Mouse (Mus musculus) heart, postnatal 0 days (tissue): Measurements from ENCODE around the gene Tacc3. TPM values are rescaled to one million over a fixed set of nuclear protein-coding genes. Genes with fewer than 3 reads are reported as not detected.

ENCODE experiments used
- ATAC-seq: fragments of 200-750 bp; cut with Nextera tagmentation; 2 replicates; pipeline ENCODE4 v1.8.0; 2017; ENCODE audit warnings: low read depth, moderate number of reproducible peaks, moderate library complexity; ENCODE audit not compliant: insufficient read depth
- DNase-seq: peaks from one replicate; pipeline ENCODE4 v3.0.0-alpha.2; 2016; ENCODE audit warnings: low spot score
- H3K27ac ChIP-seq: fragments of 300-500 bp; sonication (generic); 2 replicates; pipeline ENCODE4 v1.5.1; 2014; ENCODE audit warnings: low read depth, mild to moderate bottlenecking
- H3K27me3 ChIP-seq: fragments of 300-500 bp; sonication (generic); 2 replicates; pipeline ENCODE4 v1.6.1; 2014; ENCODE audit warnings: low read length, mixed read lengths; ENCODE audit not compliant: control insufficient read depth, insufficient read depth
- H3K36me3 ChIP-seq: fragments of 300-500 bp; sonication (generic); replicated peaks from 2 replicates; pipeline ENCODE4 v1.6.1; 2014; ENCODE audit warnings: low read length, mixed read lengths; ENCODE audit not compliant: control insufficient read depth, insufficient read depth
- H3K4me1 ChIP-seq: fragments of 300-500 bp; sonication (generic); 2 replicates; pipeline ENCODE4 v1.6.1; 2014; ENCODE audit warnings: antibody characterized with exemption; ENCODE audit not compliant: control insufficient read depth, insufficient read depth
- H3K4me2 ChIP-seq: fragments of 300-500 bp; sonication (generic); 2 replicates; pipeline ENCODE4 v1.6.1; 2014; ENCODE audit warnings: low read depth, mild to moderate bottlenecking, low read length, moderate library complexity
- H3K4me3 ChIP-seq: fragments of 300-500 bp; sonication (generic); 2 replicates; pipeline ENCODE4 v1.5.1; 2014; ENCODE audit warnings: low read depth, low read length
- H3K9ac ChIP-seq: fragments of 300-500 bp; sonication (generic); replicated peaks from 2 replicates; pipeline ENCODE4 v1.6.1; 2014; ENCODE audit warnings: low read depth, low read length, mixed read lengths
- H3K9me3 ChIP-seq: fragments of 300-500 bp; sonication (generic); replicated peaks from 2 replicates; pipeline ENCODE4 v1.6.1; 2016; ENCODE audit warnings: low read length; ENCODE audit not compliant: control insufficient read depth
- CTCF ChIP-seq: IDR thresholded peaks from 2 replicates; pipeline ENCODE4 v1.5.1; 2016; ENCODE audit warnings: antibody characterized with exemption, control low read depth, low read depth
- EP300 ChIP-seq: IDR thresholded peaks from 2 replicates; pipeline ENCODE4 v1.6.1; 2016; ENCODE audit warnings: antibody characterized with exemption, low read depth
- WGBS: fragments of 180-500 bp; shearing (Covaris S2); extraction: QIAGEN DNeasy Blood & Tissue Kit; methylation state at CpG from one replicate; pipeline ENCODE4 v1.1.7; 2014; 5-methylcytosine and 5-hydroxymethylcytosine counted together
- polyA plus RNA-seq: library from polyadenylated mRNA; unstranded; fragments of >200 nt; fragmentation: Nextera tagmentation; extraction: Ambion mirVana; gene quantifications from 2 replicates; pipeline ENCODE4 v1.2.1, GENCODE M21; 2015
- total RNA-seq: library from RNA; depleted of rRNA; stranded (reverse); fragments of >200 nt; gene quantifications from 2 replicates; pipeline ENCODE4 v1.2.3, GENCODE M21; 2014; ENCODE audit warnings: low replicate concordance

The Tacc3 gene
- total and polyA plus RNA-seq, 2 experiments from 2014 or later, result 39.4 to 42.1 TPM

DNA sequence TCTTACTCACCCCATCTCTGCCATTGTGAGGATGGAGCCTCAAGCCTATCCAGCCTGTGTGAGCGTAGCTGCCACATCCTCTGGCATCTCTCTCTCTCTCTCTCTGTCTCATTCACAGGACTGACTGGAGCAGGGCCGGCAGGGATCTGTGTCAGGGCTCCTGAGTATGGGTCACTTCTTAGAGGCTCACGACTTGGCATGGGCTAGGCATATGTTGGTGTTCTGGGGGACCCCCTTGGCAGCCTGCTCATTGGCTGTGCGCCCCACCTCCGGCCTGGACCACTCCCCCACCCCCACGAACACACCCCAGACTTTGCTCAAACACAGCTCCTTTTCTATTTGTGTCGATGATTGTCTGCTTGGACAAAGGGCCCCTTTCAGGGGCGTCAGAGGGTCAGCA is 46.1 kb downstream of the Tacc3 start:
- no peaks in the 10 kb centered on the region for H3K9me3 ChIP-seq
- no peak overlapping the region for H3K4me2 ChIP-seq
- ATAC-seq (no peak), DNase-seq (no peak)
- H3K9ac ChIP-seq, result no peak overlapping the region
- TF ChIP-seq EP300 (no peak), CTCF (no peak)
- H3K27ac ChIP-seq, result no peak overlapping the region
- H3K4me1 ChIP-seq, result peaks cover 16% of the 10 kb centered on the region; the same call in 1 of the 2 replicates
- H3K4me3 ChIP-seq, result no peak overlapping the region
- H3K27me3 ChIP-seq, result peaks cover 12% of the 10 kb centered on the region; the same call in 1 of the 2 replicates
- no peaks in the 10 kb centered on the region for H3K36me3 ChIP-seq
- WGBS, result 73% methylated on average over 8 of the region's 8 CpGs

DNA sequence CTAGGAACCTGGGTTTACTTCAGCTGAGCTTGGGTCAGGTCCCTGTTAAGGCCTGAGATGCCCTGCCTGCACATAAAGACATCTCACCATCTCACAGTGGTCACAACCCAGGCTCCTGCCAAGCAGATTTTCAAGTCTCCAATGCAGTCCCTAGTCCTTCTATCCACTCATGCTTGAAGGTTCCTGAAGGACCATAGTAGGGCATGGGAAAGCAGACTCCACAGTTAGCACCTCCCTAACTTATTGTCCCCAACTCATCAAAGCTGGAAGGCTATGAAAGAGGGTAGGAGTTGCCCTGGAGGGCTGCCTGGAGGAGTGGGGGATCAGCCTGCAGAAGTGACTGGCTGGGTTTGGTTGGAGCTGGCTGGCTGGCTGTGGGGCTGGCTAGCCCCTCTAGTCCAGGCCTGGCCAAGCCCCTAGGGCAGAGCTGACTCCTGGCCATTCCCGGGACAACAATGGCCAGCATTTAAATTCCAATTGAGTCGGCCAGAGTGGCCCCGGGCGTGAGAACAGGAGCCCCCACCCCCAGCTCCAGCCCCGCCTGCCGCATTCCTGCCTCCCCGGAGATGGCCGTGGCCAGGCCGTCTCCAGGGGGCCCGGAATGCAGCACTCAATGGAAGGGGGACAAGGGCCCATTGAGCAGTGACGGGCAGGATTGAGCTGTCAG is 47.1 kb downstream of the Tacc3 start:
- H3K36me3 ChIP-seq, result no peaks in the 10 kb centered on the region
- peaks cover 13% of the 10 kb centered on the region; the same call in 1 of the 2 replicates for H3K4me1 ChIP-seq
- no peak overlapping the region for H3K27ac ChIP-seq
- ATAC-seq (no peak), DNase-seq (no peak)
- 22% methylated on average over 11 of the region's 11 CpGs for WGBS
- TF ChIP-seq CTCF, result no peak
- TF ChIP-seq EP300, result no peak
- H3K27me3 ChIP-seq, result peaks cover 8% of the 10 kb centered on the region; the same call in 1 of the 2 replicates
- H3K4me2 ChIP-seq, result no peak overlapping the region
- no peaks in the 10 kb centered on the region for H3K9me3 ChIP-seq
- H3K4me3 ChIP-seq, result no peak overlapping the region
- H3K9ac ChIP-seq, result no peak overlapping the region

DNA sequence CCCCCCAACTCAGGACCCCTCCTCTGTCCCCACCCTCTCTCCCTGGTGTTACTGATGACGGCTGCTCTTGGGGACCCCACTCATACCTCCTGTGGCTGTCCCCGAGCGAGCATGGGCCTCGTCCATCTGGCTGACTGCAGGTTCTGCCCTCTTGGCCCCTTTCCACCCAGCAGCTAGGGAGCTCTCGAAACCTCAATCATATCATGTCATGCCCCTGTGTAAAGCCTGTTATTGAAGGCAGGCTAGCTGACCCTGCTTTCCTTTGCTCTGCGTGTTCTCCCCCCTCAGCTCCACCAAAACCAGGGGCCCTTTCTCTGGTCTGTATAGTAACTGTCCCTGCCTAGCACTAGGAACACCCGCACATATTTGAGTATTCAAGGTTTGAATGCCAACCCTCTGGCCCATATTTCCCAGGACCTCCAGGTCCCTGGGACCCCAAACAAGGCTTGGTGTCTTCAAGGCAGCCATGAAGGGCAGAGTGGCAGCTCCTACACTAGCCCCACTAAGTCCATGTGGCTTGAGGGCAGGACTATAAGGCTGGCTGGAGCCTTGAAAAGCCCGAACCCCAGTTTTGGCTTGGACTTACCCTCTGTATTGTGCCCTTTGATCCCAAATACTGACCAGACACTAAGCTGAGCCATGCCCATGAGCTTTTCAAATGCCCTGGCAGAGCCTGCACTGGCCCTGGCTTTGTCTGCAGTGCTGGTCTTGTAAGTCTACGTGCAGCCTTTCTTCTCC is 47.9 kb downstream of the Tacc3 start:
- ATAC-seq (no peak), DNase-seq (no peak)
- Histone ChIP-seq H3K9me3 (no peaks in the 10 kb centered on the region), H3K4me2 (no peak overlapping the region), H3K9ac (no peak overlapping the region), H3K27ac (no peak overlapping the region), H3K27me3 (peaks cover 7% of the 10 kb centered on the region; the same call in 1 of the 2 replicates), H3K36me3 (no peaks in the 10 kb centered on the region), H3K4me1 (peaks cover 11% of the 10 kb centered on the region; the same call in 1 of the 2 replicates), H3K4me3 (no peak overlapping the region)
- no peak for TF ChIP-seq EP300
- TF ChIP-seq CTCF, result no peak
- WGBS, result 41% methylated on average over 9 of the region's 9 CpGs

DNA sequence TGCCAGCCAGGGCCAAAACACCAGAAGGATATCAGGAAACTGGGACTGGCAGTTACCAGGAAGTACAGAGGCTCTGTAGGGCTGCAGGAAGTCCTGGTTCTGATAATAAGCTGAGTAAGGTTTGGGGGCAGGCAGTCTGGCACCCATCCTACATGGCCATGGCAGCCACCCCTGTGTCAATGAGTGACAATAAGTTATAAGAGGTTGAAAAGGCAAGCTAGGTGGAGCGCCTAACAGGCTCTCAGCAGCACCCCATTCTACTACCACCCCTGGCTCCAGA is 48.4 kb downstream of the Tacc3 start:
- peaks cover 2% of the 10 kb centered on the region; the same call in 1 of the 2 replicates for H3K27me3 ChIP-seq
- no peak overlapping the region for H3K4me3 ChIP-seq
- WGBS, result 100% methylated on average over 1 of the region's 1 CpGs
- no peak overlapping the region for H3K9ac ChIP-seq
- TF ChIP-seq EP300 (no peak), CTCF (no peak)
- no peak overlapping the region for H3K27ac ChIP-seq
- DNase-seq (no peak), ATAC-seq (no peak)
- no peak overlapping the region for H3K4me2 ChIP-seq
- H3K9me3 ChIP-seq, result no peaks in the 10 kb centered on the region
- peaks cover 11% of the 10 kb centered on the region; the same call in 1 of the 2 replicates for H3K4me1 ChIP-seq
- no peaks in the 10 kb centered on the region for H3K36me3 ChIP-seq

DNA sequence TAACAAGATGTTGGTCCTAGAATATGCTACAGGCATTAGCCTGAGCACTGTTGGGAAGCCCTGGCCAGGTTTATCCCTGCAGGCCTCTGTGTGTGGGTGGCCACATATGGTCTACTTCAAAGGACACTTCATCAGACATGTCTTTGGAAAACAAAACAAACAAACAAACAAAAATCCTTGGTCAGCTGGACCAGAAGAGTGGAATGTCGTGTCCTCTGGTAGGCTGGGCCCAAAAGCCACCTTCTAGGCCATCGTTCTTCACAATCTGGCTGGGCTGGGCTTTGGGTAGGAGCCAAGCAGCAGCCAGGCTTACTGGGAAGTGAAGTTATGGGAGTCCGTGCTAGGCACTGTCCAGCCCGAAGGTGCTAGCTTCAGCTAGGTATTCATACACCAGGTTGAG is 49.2 kb downstream of the Tacc3 start:
- Histone ChIP-seq H3K27ac (no peak overlapping the region), H3K4me2 (no peak overlapping the region), H3K9me3 (no peaks in the 10 kb centered on the region), H3K9ac (no peak overlapping the region), H3K27me3 (no peaks in the 10 kb centered on the region), H3K4me1 (peaks cover 11% of the 10 kb centered on the region; the same call in 1 of the 2 replicates), H3K4me3 (no peak overlapping the region), H3K36me3 (no peaks in the 10 kb centered on the region)
- 28% methylated on average over 4 of the region's 4 CpGs for WGBS
- TF ChIP-seq CTCF (no peak), EP300 (no peak)
- DNase-seq, result no peak
- ATAC-seq, result no peak

DNA sequence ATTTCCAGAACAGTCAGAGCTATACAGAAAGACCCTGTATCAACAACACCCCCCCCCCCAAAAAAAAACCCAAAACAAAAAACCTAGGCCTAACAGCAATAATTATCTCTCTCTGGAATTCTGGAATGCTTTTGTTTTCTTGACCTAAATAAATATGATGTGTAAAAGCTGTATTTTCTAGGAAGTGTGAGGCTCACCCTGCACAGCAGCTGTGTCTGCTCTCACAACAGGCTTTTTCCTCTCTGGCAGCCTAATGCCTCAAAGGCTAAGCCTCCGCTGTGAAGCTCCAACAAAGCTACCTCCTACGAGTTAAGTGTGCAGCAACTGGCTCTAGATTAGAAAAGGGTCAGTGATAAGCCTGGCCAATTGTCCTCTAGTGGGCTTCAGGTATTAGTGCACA is 51.1 kb downstream of the Tacc3 start:
- DNase-seq, result no peak
- TF ChIP-seq CTCF (no peak), EP300 (no peak)
- H3K36me3 ChIP-seq, result no peaks in the 10 kb centered on the region
- no peaks in the 10 kb centered on the region for H3K27me3 ChIP-seq
- ATAC-seq, result no peak
- no peak overlapping the region for H3K9ac ChIP-seq
- 47% methylated on average over 2 of the region's 2 CpGs for WGBS
- no peak overlapping the region for H3K27ac ChIP-seq
- no peak overlapping the region for H3K4me2 ChIP-seq
- no peak overlapping the region for H3K4me3 ChIP-seq
- no peaks in the 10 kb centered on the region for H3K9me3 ChIP-seq
- H3K4me1 ChIP-seq, result peaks cover 11% of the 10 kb centered on the region; the same call in 1 of the 2 replicates
